In genomic region chr15:85969707-85970153, GRCm38 (mm10) we compare ENCODE assay signal across 7 mouse cellular contexts.
DNase-seq lines count a peak whose midpoint lies in the region; ATAC-seq and TF ChIP-seq lines count a peak whose summit lies in the region.

No protein-coding gene starts in this region.

- H3K36me3 ChIP-seq in C2C12 (ENCODE audit: control insufficient read depth, insufficient read depth) = no peaks in the 10 kb centered on the region
- H3K36me3 ChIP-seq in hindbrain, embryonic 14.5 days (replicated peaks; ENCODE audit: control insufficient read depth, insufficient read depth) = no peaks in the 10 kb centered on the region
- no peaks in the 10 kb centered on the region for H3K36me3 ChIP-seq in lung, embryonic 14.5 days (ENCODE audit: insufficient read depth)

- no peak overlapping the region for H3K9ac ChIP-seq in hindbrain, embryonic 14.5 days
- H3K9ac ChIP-seq in lung, embryonic 14.5 days = no peak overlapping the region

- H3K4me3 ChIP-seq in C2C12 (ENCODE audit: insufficient read depth, poor library complexity, severe bottlenecking) = no peak overlapping the region
- H3K4me3 ChIP-seq in hindbrain, embryonic 14.5 days (replicated peaks; ENCODE audit: low read length) = no peak overlapping the region
- H3K4me3 ChIP-seq in lung, embryonic 14.5 days (ENCODE audit: low read depth, low read length) = no peak overlapping the region

- peaks cover 9% of the 10 kb centered on the region for H3K4me1 ChIP-seq in hindbrain, embryonic 14.5 days (replicated peaks; ENCODE audit: control insufficient read depth, insufficient read depth, low read length)
- H3K4me1 ChIP-seq in lung, embryonic 14.5 days (ENCODE audit: insufficient read depth) = peaks cover 18% of the 10 kb centered on the region

- no peaks in the 10 kb centered on the region for H3K9me3 ChIP-seq in hindbrain, embryonic 14.5 days (ENCODE audit: control insufficient read depth, low read length)
- H3K9me3 ChIP-seq in lung, embryonic 14.5 days (ENCODE audit: low read depth, low read length) = no peaks in the 10 kb centered on the region

- no peak overlapping the region for H3K27ac ChIP-seq in hindbrain, embryonic 14.5 days
- H3K27ac ChIP-seq in lung, embryonic 14.5 days (ENCODE audit: low read depth) = peak overlapping the region; percentile 81

- ATAC-seq in erythroid progenitor cell, adult 5-6 weeks (replicated peaks; ENCODE audit: low FRiP score, poor library complexity, severe bottlenecking) = peak; percentile 54
- peak; percentile 73; the same call in 1 of the 2 replicates for ATAC-seq in hindbrain, embryonic 14.5 days (ENCODE audit: low FRiP score)
- peak; percentile 76 for ATAC-seq in lung, embryonic 14.5 days (ENCODE audit: insufficient read depth)

- peaks cover 54% of the 10 kb centered on the region for H3K27me3 ChIP-seq in C2C12 (ENCODE audit: control insufficient read depth, insufficient read depth, insufficient read length)
- H3K27me3 ChIP-seq in hindbrain, embryonic 14.5 days (ENCODE audit: control insufficient read depth, insufficient read depth, low read length) = no peaks in the 10 kb centered on the region
- H3K27me3 ChIP-seq in lung, embryonic 14.5 days (ENCODE audit: insufficient read depth, low read length) = no peaks in the 10 kb centered on the region

- WGBS in hindbrain, embryonic 14.5 days = 56% methylated on average over 3 of the region's 3 CpGs
- 35% methylated on average over 3 of the region's 3 CpGs for WGBS in lung, embryonic 14.5 days

- DNase-seq in 3134 (ENCODE audit: extremely low read depth, insufficient read length, low spot score) = peak; percentile 70
- DNase-seq in hindbrain, embryonic 14.5 days (ENCODE audit: low spot score) = peak; percentile 69
- peak; percentile 90 for DNase-seq in lung, embryonic 14.5 days
- peak; percentile 26 to 66 for DNase-seq in urinary bladder, postnatal 4 days (ENCODE audit: low spot score in 2 of 2)
- no peak for DNase-seq in thymus, postnatal 0 days (ENCODE audit: low spot score)

- H3K4me2 ChIP-seq in hindbrain, embryonic 14.5 days (replicated peaks) = no peak overlapping the region
- H3K4me2 ChIP-seq in lung, embryonic 14.5 days = no peak overlapping the region

- no peaks in the 10 kb centered on the region for H3K79me2 ChIP-seq in C2C12 (ENCODE audit: control insufficient read depth, insufficient read depth)

- no peak for TF ChIP-seq CTCF in C2C12 (IDR thresholded peaks at IDR 0.05; ENCODE audit: control insufficient read depth, insufficient read depth, insufficient read length)
- TF ChIP-seq CTCF in lung, embryonic 14.5 days (IDR thresholded peaks at IDR 0.05; ENCODE audit: low read depth) = no peak

- no peaks in the 10 kb centered on the region for H3K79me3 ChIP-seq in C2C12 (ENCODE audit: low read depth)

- peak overlapping the region; percentile 6 for H3ac ChIP-seq in C2C12 (ENCODE audit: control insufficient read depth, insufficient read length, low read depth)

TF ChIP-seq in C2C12, 6 proteins besides CTCF, POLR2A, EP300 and RAD21:
- TF ChIP-seq USF1 (IDR thresholded peaks at IDR 0.05; ENCODE audit: low read depth) (no peak), MYOG (IDR thresholded peaks at IDR 0.05; ENCODE audit: control insufficient read depth, extremely low read depth, insufficient read length) (no peak)
